7 mouse cellular contexts compared by ENCODE assay signal in the genomic region with DNA sequence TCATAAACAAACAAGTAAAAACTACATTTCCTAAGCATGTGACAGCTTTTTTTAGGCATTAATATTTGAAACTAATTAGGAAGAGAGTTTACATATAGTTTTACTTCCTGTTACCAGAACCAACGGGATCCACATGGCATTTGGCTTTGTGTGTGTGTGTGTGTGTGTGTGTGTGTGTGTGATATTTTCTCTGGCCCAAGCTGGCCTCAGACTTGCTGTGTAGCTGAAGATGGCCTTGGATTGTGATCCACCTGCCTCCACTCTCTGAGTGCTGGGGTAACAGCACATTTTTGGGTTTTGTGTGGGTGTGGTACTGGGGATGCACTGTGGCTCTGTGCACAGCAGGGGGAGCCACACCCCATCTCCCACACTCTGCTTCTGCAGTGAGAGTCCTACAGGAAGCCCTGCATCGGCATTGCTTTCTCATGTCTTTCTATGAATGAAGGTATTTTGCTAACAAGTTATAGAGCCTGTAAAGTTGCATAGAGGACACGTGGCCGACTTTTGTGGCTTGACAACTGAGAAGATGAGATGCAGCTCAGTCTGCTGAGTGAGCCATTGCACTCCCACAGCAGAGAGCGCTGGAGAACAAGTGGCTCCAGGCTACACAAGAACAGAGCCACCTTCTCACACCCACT. TPM values are rescaled to one million over a fixed set of nuclear protein-coding genes. Genes with fewer than 3 reads are reported as not detected.
DNase-seq lines count a peak whose midpoint lies in the region; ATAC-seq lines count a peak whose summit lies in the region.

No protein-coding gene starts in this region.

- H3K4me1 ChIP-seq in forebrain, embryonic 14.5 days (ENCODE audit: control insufficient read depth, insufficient read depth, low read length) = no peaks in the 10 kb centered on the region
- 0 out of 2 replicates have a peak, but pooled peaks cover 3% of the 10 kb centered on the region for H3K4me1 ChIP-seq in hindbrain, embryonic 15.5 days (replicated peaks)
- H3K4me1 ChIP-seq in midbrain, embryonic 11.5 days (ENCODE audit: control insufficient read depth, insufficient read depth, low read length) = no peaks in the 10 kb centered on the region

- 0 out of 2 replicates have a peak overlapping the region, but pooled peaks have one; percentile 2 for H3K27ac ChIP-seq in forebrain, embryonic 14.5 days (ENCODE audit: low read depth, low read length)
- no peak overlapping the region for H3K27ac ChIP-seq in hindbrain, embryonic 15.5 days (replicated peaks)
- no peak overlapping the region for H3K27ac ChIP-seq in midbrain, embryonic 11.5 days (ENCODE audit: low read depth, low read length)

- no peak overlapping the region for H3K9ac ChIP-seq in forebrain, embryonic 14.5 days (ENCODE audit: low read length)
- no peak overlapping the region for H3K9ac ChIP-seq in hindbrain, embryonic 15.5 days
- no peak overlapping the region for H3K9ac ChIP-seq in midbrain, embryonic 11.5 days (ENCODE audit: low read length)

- H3K4me3 ChIP-seq in forebrain, embryonic 14.5 days (ENCODE audit: low read depth, low read length) = no peak overlapping the region
- H3K4me3 ChIP-seq in hindbrain, embryonic 15.5 days = no peak overlapping the region
- no peak overlapping the region for H3K4me3 ChIP-seq in midbrain, embryonic 11.5 days (ENCODE audit: low read depth, low read length)

- 62% methylated on average over 5 of the region's 5 CpGs for WGBS in forebrain, embryonic 14.5 days
- 68% methylated on average over 5 of the region's 5 CpGs for WGBS in hindbrain, embryonic 15.5 days
- WGBS in midbrain, embryonic 11.5 days = 81% methylated on average over 5 of the region's 5 CpGs

- H3K27me3 ChIP-seq in forebrain, embryonic 14.5 days (replicated peaks; ENCODE audit: control insufficient read depth, insufficient read depth, low read length) = no peaks in the 10 kb centered on the region
- H3K27me3 ChIP-seq in hindbrain, embryonic 15.5 days = no peaks in the 10 kb centered on the region
- no peaks in the 10 kb centered on the region for H3K27me3 ChIP-seq in midbrain, embryonic 11.5 days (ENCODE audit: control insufficient read depth, insufficient read depth, low read length)

- peaks cover 16% of the 10 kb centered on the region; the same call in 1 of the 2 replicates for H3K36me3 ChIP-seq in forebrain, embryonic 14.5 days (ENCODE audit: control insufficient read depth, insufficient read depth, low read length)
- H3K36me3 ChIP-seq in hindbrain, embryonic 15.5 days = peaks cover 7% of the 10 kb centered on the region; the same call in 1 of the 2 replicates
- no peaks in the 10 kb centered on the region for H3K36me3 ChIP-seq in midbrain, embryonic 11.5 days (ENCODE audit: control insufficient read depth, insufficient read depth, low read length)

- no peaks in the 10 kb centered on the region for H3K9me3 ChIP-seq in forebrain, embryonic 14.5 days (replicated peaks; ENCODE audit: control insufficient read depth, low read length)
- H3K9me3 ChIP-seq in hindbrain, embryonic 15.5 days = no peaks in the 10 kb centered on the region
- H3K9me3 ChIP-seq in midbrain, embryonic 11.5 days (ENCODE audit: control insufficient read depth, low read length) = no peaks in the 10 kb centered on the region

- intact Hi-C loops in left cerebral cortex, postnatal 10 days (cut with DNase I) = loop anchor here (10.0 kb wide), 2 partner anchors 184 to 364 kb away; no protein-coding TSS in a partner anchor

- peak; percentile 77 for ATAC-seq in cerebellum, adult (ENCODE audit: insufficient number of reproducible peaks, low FRiP score, low TSS enrichment)
- ATAC-seq in forebrain, embryonic 14.5 days = peak; percentile 85
- peak; percentile 55 for ATAC-seq in hindbrain, embryonic 15.5 days (ENCODE audit: low FRiP score, low read depth)
- ATAC-seq in midbrain, embryonic 11.5 days (ENCODE audit: low FRiP score) = peak; percentile 74; the same call in 1 of the 2 replicates

- no peak overlapping the region for H3K4me2 ChIP-seq in forebrain, embryonic 14.5 days (ENCODE audit: low read length)
- H3K4me2 ChIP-seq in hindbrain, embryonic 15.5 days = no peak overlapping the region
- no peak overlapping the region for H3K4me2 ChIP-seq in midbrain, embryonic 11.5 days

- peak; percentile 77 for DNase-seq in R1 (ENCODE audit: low read depth, low spot score)
- peak; percentile 76 for DNase-seq in forebrain, embryonic 14.5 days (ENCODE audit: low spot score)
- DNase-seq in left cerebral cortex, postnatal 10 days (ENCODE audit: extremely low spot score in 1 of 2, low spot score in 2 of 2) = peak; percentile 55 to 66
- DNase-seq in midbrain, embryonic 11.5 days (ENCODE audit: low spot score, missing footprints) = peak; percentile 94
- DNase-seq in right cerebral cortex, postnatal 4 days = peak; percentile 73

RNA-seq across cellular contexts. Expression of a gene that starts 43.3 kb away (rescaled TPM):
- polyA plus RNA-seq in forebrain, embryonic 14.5 days (2014; fragmentation: Nextera tagmentation; extraction: Ambion mirVana) = 3.6 and 4.8 TPM in 2 replicates
- 5.3 and 5.6 TPM in 2 replicates for polyA plus RNA-seq in hindbrain, embryonic 15.5 days (2015; fragmentation: Nextera tagmentation; extraction: Ambion mirVana)
- total RNA-seq in left cerebral cortex, postnatal 10 days (2021) = 10 to 100 TPM; 12.1 to 12.4 TPM
- 1.4 and 2.0 TPM in 2 replicates for polyA plus RNA-seq in midbrain, embryonic 11.5 days (2014; fragmentation: Nextera tagmentation; extraction: Ambion mirVana)
